Mouse (Mus musculus): ENCODE data around the gene Unc13c. TPM values are rescaled to one million over a fixed set of nuclear protein-coding genes. Genes with fewer than 3 reads are reported as not detected.

Gene Unc13c
- total and polyA plus RNA-seq, 2 experiments from 2014 or later, result 0.57 to 0.88 TPM

- Histone ChIP-seq H3K27me3 (ENCODE audit: control insufficient read depth, insufficient read depth, low read length) (no peaks in the 10 kb centered on the region), H3K9me3 (replicated peaks; ENCODE audit: control insufficient read depth, low read length) (no peaks in the 10 kb centered on the region), H3K4me3 (ENCODE audit: low read depth, low read length) (no peak overlapping the region), H3K9ac (replicated peaks; ENCODE audit: low read depth, low read length) (no peak overlapping the region), H3K4me1 (ENCODE audit: control insufficient read depth, insufficient read depth) (no peaks in the 10 kb centered on the region), H3K4me2 (ENCODE audit: low read depth, low read length) (no peak overlapping the region), H3K36me3 (replicated peaks; ENCODE audit: control insufficient read depth, insufficient read depth, low read length) (no peaks in the 10 kb centered on the region), H3K27ac (ENCODE audit: low read depth) (no peak overlapping the region)
- ATAC-seq (ENCODE audit: insufficient read depth, low read depth) (no peak), DNase-seq (ENCODE audit: low spot score) (no peak)
- 78% methylated on average over 6 of the region's 6 CpGs for WGBS
- no peak for TF ChIP-seq EP300 (IDR thresholded peaks at IDR 0.05; ENCODE audit: low read depth)
These were observed 297.0 kb downstream of the Unc13c start for GRCm38 (mm10) chr9:73671656-73672212.

DNA sequence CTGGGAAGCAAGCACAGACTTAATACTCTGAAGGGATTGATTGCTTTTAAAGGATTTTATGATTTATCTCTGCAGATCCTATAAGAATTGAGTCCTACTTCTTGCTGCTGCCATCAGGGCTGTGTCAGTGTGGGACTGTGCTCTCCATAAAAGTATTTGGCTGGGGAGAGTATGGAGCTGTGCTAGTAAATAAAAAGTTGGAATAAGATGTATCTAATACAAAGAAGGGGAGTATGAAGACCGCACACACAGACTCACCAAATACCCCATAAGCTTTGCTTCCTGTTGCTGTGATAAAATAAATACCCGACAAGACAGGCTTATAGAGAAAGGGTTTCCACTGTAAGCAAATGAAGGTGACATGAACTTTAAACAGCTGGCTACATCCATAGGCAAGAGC lies 298.7 kb downstream of the Unc13c start:
- Histone ChIP-seq H3K9me3 (replicated peaks; ENCODE audit: control insufficient read depth, low read length) (no peaks in the 10 kb centered on the region), H3K4me2 (ENCODE audit: low read depth, low read length) (no peak overlapping the region), H3K27ac (ENCODE audit: low read depth) (no peak overlapping the region), H3K9ac (replicated peaks; ENCODE audit: low read depth, low read length) (no peak overlapping the region), H3K27me3 (ENCODE audit: control insufficient read depth, insufficient read depth, low read length) (no peaks in the 10 kb centered on the region), H3K4me1 (ENCODE audit: control insufficient read depth, insufficient read depth) (no peaks in the 10 kb centered on the region), H3K4me3 (ENCODE audit: low read depth, low read length) (no peak overlapping the region), H3K36me3 (replicated peaks; ENCODE audit: control insufficient read depth, insufficient read depth, low read length) (no peaks in the 10 kb centered on the region)
- TF ChIP-seq EP300 (IDR thresholded peaks at IDR 0.05; ENCODE audit: low read depth) (no peak), CTCF (IDR thresholded peaks at IDR 0.05; ENCODE audit: low read depth) (no peak)
- 81% methylated on average over 2 of the region's 2 CpGs for WGBS
- no peak for DNase-seq (ENCODE audit: low spot score)
- no peak for ATAC-seq (ENCODE audit: insufficient read depth, low read depth)

- Histone ChIP-seq H3K27me3 (ENCODE audit: control insufficient read depth, insufficient read depth, low read length) (no peaks in the 10 kb centered on the region), H3K4me1 (ENCODE audit: control insufficient read depth, insufficient read depth) (no peaks in the 10 kb centered on the region), H3K9me3 (replicated peaks; ENCODE audit: control insufficient read depth, low read length) (no peaks in the 10 kb centered on the region), H3K36me3 (replicated peaks; ENCODE audit: control insufficient read depth, insufficient read depth, low read length) (no peaks in the 10 kb centered on the region), H3K9ac (replicated peaks; ENCODE audit: low read depth, low read length) (no peak overlapping the region), H3K4me2 (ENCODE audit: low read depth, low read length) (no peak overlapping the region), H3K4me3 (ENCODE audit: low read depth, low read length) (no peak overlapping the region), H3K27ac (ENCODE audit: low read depth) (no peak overlapping the region)
- 89% methylated on average over 7 of the region's 7 CpGs for WGBS
- ATAC-seq (ENCODE audit: insufficient read depth, low read depth), result no peak
- no peak for TF ChIP-seq EP300 (IDR thresholded peaks at IDR 0.05; ENCODE audit: low read depth)
- TF ChIP-seq CTCF (IDR thresholded peaks at IDR 0.05; ENCODE audit: low read depth), result no peak
- DNase-seq (ENCODE audit: low spot score), result no peak
These were observed 305.9 kb downstream of the Unc13c start for GRCm38 (mm10) chr9:73662839-73663238.

DNA sequence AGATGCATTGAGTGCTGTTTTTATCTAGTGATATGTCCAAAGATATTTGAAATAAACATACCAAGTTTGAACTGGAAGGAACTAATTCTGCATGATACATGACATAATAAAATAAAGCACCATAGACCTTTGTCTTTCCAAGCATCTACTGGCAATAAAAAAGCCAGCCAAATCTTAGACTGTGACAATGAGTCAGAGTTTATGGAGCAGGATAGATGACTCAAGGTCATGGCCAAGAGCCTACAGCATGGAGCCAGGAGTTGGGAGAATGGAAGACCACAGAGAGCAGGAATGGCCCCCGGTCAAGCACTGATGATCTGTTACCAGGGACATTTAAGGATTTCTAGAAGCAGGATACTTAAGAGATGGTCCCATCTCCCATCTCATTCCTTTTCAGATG lies 319.7 kb downstream of the Unc13c start:
- Histone ChIP-seq H3K4me3 (ENCODE audit: low read depth, low read length) (no peak overlapping the region), H3K9ac (replicated peaks; ENCODE audit: low read depth, low read length) (no peak overlapping the region), H3K4me1 (ENCODE audit: control insufficient read depth, insufficient read depth) (no peaks in the 10 kb centered on the region), H3K4me2 (ENCODE audit: low read depth, low read length) (no peak overlapping the region), H3K27ac (ENCODE audit: low read depth) (no peak overlapping the region), H3K36me3 (replicated peaks; ENCODE audit: control insufficient read depth, insufficient read depth, low read length) (no peaks in the 10 kb centered on the region), H3K9me3 (replicated peaks; ENCODE audit: control insufficient read depth, low read length) (peaks cover 4% of the 10 kb centered on the region; the same call in 1 of the 2 replicates), H3K27me3 (ENCODE audit: control insufficient read depth, insufficient read depth, low read length) (no peaks in the 10 kb centered on the region)
- no peak for ATAC-seq (ENCODE audit: insufficient read depth, low read depth)
- no peak for DNase-seq (ENCODE audit: low spot score)
- 93% methylated on average over 1 of the region's 1 CpGs for WGBS
- TF ChIP-seq EP300 (IDR thresholded peaks at IDR 0.05; ENCODE audit: low read depth) (no peak), CTCF (IDR thresholded peaks at IDR 0.05; ENCODE audit: low read depth) (no peak)

GRCm38 (mm10) chr9:73638119-73638518 lies 330.6 kb downstream of the Unc13c start:
- no peak for ATAC-seq (ENCODE audit: insufficient read depth, low read depth)
- Histone ChIP-seq H3K9ac (replicated peaks; ENCODE audit: low read depth, low read length) (no peak overlapping the region), H3K4me3 (ENCODE audit: low read depth, low read length) (no peak overlapping the region), H3K36me3 (replicated peaks; ENCODE audit: control insufficient read depth, insufficient read depth, low read length) (no peaks in the 10 kb centered on the region), H3K27me3 (ENCODE audit: control insufficient read depth, insufficient read depth, low read length) (no peaks in the 10 kb centered on the region), H3K27ac (ENCODE audit: low read depth) (no peak overlapping the region), H3K4me1 (ENCODE audit: control insufficient read depth, insufficient read depth) (no peaks in the 10 kb centered on the region), H3K9me3 (replicated peaks; ENCODE audit: control insufficient read depth, low read length) (no peaks in the 10 kb centered on the region), H3K4me2 (ENCODE audit: low read depth, low read length) (no peak overlapping the region)
- DNase-seq (ENCODE audit: low spot score), result no peak
- TF ChIP-seq CTCF (IDR thresholded peaks at IDR 0.05; ENCODE audit: low read depth) (no peak), EP300 (IDR thresholded peaks at IDR 0.05; ENCODE audit: low read depth) (no peak)
- 81% methylated on average over 1 of the region's 1 CpGs for WGBS

DNA sequence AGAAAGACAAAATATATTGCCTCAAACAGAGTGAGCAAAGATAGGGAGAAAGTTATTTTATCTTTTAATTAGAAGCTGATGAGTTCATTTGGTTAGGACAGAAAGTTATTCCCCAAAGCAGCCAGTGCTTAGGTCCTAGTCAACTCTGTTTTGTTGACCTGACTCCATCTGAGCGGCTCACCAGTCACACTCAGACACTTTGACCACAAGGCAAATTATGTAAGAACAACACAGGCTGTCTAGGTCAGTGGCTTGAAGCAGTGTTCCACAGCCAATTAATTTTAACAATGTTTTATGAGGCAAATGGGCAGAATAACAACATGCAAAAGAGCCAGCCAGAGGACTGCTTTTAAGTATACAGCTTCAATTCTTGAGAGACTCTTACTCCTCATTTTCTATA lies 343.6 kb downstream of the Unc13c start:
- 79% methylated on average over 1 of the region's 1 CpGs for WGBS
- TF ChIP-seq EP300 (IDR thresholded peaks at IDR 0.05; ENCODE audit: low read depth), result no peak

More for the DNA sequence above, 343.6 kb downstream of the Unc13c start:
- Histone ChIP-seq H3K36me3 (replicated peaks; ENCODE audit: control insufficient read depth, insufficient read depth, low read length) (no peaks in the 10 kb centered on the region), H3K4me1 (ENCODE audit: control insufficient read depth, insufficient read depth) (no peaks in the 10 kb centered on the region), H3K9ac (replicated peaks; ENCODE audit: low read depth, low read length) (no peak overlapping the region), H3K9me3 (replicated peaks; ENCODE audit: control insufficient read depth, low read length) (no peaks in the 10 kb centered on the region), H3K4me2 (ENCODE audit: low read depth, low read length) (no peak overlapping the region), H3K27me3 (ENCODE audit: control insufficient read depth, insufficient read depth, low read length) (no peaks in the 10 kb centered on the region), H3K4me3 (ENCODE audit: low read depth, low read length) (no peak overlapping the region), H3K27ac (ENCODE audit: low read depth) (no peak overlapping the region)
- ATAC-seq (ENCODE audit: insufficient read depth, low read depth), result no peak
- DNase-seq (ENCODE audit: low spot score), result no peak
